Mouse (Mus musculus) thymus, postnatal 36 days (tissue): Measurements from ENCODE around the gene Adgrg6.
A peak's percentile ranks its signal among the peaks of the same experiment; 100 is the strongest.

Source experiments
- DNase-seq, 2 experiments: peaks; one replicate each; pipeline ENCODE4 v3.0.0; 2022; ENCODE audit warnings: mixed read lengths in 2 of 2

The Adgrg6 gene

DNA sequence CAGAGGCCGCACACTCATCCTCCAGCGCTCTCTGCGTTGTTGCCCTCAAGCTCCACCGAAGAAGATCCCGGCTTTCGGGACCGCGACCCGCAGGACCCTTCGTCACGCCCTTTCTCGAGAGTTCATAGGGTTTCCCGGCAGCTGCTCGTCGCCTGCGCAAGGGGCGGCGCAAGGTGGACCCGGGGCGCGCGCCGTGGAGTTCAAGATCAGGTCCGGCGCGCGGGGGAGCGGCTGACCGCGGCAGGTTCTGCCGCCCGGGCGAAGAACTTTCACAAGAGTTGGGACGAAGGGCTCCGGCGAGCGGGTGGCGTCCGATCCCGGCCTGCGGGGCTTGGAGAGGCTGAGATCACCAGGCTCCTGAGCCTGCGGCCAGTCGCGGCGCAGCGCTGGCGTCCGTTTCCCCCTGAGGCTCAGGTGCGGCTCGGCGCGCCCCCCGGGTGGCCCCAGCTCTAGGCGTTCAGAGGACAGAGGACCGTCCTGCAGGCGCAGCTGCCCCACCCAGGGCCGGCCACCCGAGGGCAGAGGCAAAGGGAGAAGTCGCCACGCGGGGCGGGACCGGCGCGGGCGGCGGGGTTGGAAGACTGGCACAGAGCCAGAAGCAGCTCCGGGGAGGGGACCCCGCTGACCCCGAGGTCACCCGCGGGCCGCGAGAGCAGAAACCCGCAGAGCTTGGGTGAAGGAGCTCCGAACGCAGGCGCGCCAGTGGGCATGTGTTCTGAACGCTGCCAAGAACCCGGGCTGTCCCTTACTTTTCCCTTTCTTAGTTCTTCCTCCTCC lies at the start of gene Adgrg6:
Gene Adgrg6, minus strand, starts transcription at position 719 of the 777 bp plus-strand sequence.
- DNase-seq, result peak; percentile 4 to 10

DNA sequence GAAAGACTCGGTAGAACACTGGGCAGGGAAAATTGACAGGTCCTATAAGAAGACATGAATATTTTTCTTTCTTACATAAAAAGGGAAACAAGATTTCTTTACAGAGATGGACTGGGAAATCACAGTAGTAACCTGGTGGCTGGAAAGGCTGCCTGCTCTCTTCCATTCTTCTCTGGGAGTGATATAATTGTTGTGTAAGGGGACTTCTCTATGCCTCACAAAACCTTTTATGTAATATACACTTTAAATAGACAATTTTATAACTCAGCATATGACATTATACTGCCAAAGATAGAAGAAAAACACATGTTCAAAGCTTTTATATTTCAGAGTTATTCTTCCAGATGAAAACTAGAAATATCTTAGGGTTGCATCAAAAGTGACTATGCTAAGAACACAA lies 46.8 kb upstream of the Adgrg6 start:
- no peak for DNase-seq

DNA sequence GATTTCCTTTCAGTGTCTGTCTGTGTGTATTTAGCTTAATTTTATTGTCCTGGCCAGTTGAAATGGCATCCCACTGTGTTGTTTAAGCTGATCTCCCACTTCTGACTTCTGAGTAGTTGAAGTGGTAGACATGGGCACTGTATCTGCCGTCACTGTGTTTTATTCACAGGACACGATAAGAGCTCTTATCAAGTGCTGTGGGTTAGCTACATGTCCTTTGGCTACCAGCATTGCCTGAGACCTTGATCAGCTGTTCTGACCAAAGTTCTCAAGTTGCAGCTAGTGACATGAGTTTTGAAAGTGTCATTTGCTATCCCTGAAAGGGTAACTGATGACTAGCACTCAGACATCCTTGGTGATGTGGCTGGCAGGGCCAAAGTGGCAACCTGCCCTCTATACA lies 45.4 kb upstream of the Adgrg6 start:
- no peak for DNase-seq

DNA sequence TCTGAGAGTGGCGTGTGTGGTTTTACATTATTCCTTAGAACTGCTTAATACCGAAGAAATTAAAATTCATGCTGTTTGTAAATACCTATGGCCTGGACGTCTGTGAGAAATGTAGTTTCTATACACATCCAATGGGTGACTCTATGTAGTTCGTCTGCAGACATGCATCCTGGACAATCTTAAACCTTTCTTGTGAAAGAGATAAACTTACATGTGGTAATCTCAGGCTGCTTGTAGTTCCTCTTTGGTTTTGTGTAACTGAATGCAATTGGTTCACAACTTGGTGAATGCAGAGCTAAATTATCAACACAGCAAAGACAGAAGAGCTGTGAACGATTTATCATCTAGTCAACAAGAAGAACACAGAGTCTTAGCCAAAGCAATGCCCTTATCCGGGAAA lies 44.2 kb upstream of the Adgrg6 start:
- DNase-seq, result no peak

DNA sequence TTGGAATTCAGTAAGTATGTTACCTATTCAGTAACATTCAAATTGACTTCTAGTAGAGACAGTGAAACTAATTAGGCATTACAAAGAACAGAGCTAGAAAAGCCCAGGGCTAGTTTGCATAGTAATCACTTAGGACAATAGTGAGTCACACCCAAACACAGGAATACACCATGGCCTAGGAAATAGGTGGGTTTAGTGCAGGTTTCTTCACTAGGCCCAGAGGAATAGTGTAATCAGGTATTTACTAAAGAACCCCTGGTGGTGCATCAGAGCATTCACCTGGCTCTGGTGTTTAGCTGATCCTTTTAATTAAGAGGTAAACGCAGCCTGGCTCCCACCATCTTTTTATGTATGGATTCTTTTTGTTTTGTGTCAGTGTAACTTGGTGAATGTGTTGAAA lies 38.0 kb upstream of the Adgrg6 start:
- no peak for DNase-seq

DNA sequence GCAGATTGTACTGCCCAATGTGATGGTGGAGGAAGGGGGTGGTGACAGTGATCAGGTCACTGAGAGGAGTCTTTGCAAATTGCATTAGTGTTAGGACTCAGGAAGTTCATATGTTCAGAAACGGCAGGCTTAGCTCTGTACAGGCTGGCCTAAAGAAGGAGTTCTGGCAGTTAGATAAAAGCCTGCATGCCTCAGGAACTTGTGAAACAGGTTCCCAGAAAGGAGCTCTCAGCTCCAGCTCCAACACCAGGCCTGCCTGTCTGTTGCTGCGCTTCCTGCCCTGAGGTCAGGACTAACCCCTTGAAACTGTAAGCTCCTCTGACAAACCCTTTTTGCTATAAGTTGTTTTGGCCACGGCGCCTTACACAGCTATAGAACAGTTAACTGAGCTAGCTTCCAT lies 28.8 kb upstream of the Adgrg6 start:
- no peak for DNase-seq

DNA sequence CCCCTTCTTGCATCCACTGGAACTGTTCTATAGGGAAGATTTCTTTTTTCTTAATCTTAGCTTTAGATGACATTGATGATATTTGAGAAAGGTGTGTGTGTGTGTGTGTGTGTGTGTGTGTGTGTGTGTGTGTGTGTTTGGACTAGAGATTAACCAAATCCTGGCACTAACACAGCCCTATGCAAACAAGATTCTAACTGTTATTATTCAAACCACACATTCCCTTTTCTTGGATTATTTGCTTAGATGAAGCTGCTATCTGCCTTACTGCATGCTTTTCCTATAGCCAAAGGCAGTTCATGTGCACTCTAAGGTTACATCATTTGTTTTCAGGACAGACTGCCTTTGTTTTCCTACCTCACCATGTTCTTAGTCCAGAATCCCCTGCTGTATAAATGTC lies 25.7 kb upstream of the Adgrg6 start:
- DNase-seq, result no peak

DNA sequence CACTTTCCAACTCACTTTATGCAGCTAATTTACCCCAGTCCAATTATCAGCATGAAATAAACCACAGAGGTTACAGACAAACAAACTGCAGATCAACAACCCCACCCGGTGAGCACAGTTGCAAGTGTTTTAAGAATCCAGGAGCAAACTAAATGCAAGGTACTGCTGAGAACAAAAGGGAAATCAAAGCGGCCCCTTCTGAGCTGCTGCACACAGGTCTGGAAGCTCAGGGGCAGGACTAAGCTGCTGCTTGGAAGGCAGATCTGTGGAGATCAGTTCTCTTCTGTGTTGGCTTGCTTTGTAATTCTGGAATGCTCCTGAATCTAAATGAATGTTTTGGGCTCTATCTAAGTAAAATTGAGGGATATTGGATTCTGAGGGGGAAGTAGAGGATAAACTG lies 25.2 kb upstream of the Adgrg6 start:
- no peak for DNase-seq

DNA sequence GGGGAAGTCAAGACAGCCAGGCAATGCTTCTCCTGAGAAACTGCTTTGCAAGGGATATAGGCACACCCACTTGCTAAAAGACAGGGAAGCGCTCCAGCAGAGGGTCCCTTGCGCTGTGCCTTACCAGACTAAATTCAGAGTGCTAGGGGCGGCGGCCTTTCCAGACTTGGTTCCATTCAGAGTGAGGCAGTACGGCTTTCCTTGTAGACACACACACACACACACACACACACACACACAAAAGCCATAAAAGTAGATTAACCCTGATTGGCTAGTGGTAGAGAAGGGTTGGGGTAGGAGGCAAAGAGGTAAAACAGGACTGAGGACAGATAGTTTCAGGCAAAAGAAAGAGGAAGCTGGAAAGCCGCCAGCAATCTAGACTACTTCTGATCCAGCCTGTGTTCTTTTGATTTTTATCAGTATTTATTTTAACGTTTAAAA lies 672 bp upstream of the Adgrg6 start:
- no peak for DNase-seq

DNA sequence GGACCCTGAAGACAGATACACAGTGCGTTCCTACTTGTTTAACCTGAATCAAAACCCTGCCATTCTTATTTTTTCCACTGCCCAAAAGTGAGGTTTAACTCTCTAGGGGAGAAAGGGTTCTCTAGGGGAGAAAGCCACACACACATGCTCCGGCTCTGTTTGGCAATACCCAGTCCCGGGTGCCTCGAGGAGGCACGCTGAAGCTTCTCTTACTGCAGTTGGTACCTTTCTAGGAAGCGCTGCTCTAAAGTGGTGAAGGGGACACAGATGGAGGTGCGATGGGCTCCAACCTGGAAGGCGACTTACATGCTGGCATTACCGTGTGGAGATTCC lies 885 bp downstream of the Adgrg6 start:
- no peak for DNase-seq

DNA sequence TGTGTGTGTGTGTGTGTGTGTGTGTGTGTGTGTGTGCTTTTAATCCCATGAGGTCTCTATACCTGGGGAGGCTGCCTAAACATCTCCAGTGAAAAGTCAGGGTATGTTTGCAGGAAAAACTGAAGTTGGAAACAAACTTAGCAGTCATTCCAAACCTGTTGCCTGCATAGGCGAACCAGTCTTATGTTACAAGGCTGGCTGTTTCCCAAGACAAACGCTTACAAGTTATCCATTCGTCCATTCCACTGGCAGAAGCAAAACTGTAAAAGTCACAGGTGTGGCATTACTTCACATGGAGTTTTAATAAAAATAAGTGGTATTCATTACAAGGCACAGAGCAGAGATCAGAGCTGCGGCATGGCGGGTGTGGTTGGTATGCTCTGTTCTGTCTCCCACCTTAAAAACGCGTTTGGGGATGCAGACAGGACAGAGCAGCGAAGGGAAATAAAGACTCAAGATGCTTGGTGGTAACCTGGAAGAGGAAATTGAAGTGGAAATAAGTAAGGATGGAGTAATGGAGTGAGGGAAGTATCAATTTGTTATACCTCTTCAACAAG lies 1.9 kb downstream of the Adgrg6 start:
- DNase-seq, result no peak

DNA sequence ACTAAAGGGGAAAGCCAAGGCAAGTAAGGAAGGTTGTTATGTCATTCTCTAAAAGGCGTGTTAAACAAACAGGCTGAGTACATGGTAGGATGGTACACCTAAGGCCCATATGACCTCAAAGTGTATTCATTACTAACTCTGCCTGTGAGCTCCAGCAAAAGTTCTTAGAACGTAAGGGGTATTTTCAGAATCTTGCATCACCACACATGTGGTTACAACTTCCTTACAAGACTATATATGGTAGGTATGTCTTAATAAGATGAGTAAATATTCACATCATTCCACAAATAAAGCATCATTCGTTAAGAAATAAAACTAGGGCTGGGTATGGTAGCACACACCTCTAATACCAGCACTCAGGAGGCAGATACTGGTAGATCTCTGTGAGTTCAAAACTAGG lies 8.4 kb downstream of the Adgrg6 start:
- no peak for DNase-seq

DNA sequence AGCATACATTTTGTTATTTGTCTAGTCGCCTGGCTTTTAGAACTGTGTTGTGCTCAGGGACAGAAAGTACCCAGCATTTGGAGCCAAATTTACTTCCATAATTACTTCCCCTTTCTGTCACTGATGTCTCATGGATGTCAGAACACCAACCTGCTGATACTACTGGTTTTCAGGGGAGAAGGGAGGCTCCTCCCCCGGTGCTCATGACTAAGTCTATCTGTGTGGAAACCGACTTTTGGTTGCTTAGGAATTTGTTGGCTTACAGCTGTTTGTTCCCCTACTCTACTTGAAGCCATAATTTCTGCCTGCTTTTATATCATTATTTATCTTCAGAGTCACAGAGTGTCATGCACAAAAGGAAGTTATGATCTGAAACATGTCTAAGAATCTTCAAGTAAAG lies 14.4 kb downstream of the Adgrg6 start:
- DNase-seq, result no peak

DNA sequence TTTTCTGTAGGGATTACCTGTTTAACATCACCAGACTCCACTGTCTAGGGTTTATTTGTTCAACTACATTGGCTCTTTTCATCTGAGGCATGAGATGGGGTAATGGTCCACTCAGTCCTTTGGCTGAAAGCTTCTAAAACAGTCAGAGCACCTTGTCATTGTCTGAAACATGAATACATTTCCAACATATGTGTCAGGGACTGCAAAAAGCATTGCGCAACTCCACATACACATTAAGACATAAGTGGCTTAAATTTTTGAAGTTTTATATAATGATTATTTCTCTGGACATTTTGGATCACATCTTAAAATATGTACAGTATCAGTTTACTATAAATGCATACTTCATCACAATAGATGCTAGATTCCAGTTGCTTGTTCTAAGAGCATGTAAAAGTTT lies 14.8 kb downstream of the Adgrg6 start:
- no peak for DNase-seq

DNA sequence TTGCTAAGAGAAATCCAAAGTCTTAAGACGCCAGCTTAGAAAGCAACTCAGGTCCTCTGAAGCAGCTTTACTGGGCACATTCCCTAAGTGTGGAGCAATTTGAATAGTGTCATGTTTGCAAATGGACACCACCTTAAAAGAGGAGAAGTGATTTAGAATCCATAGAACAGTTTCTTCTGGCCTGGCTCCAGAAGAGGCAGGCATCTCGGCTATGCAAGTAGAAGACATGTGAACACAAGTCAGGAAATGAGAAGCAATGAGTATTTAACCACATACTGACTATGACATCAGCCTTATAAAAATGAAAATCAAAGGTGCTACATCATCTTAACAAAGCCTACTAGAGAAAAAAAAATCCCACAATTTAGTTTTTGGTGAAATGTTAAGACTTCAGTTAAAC lies 17.7 kb downstream of the Adgrg6 start:
- no peak for DNase-seq

DNA sequence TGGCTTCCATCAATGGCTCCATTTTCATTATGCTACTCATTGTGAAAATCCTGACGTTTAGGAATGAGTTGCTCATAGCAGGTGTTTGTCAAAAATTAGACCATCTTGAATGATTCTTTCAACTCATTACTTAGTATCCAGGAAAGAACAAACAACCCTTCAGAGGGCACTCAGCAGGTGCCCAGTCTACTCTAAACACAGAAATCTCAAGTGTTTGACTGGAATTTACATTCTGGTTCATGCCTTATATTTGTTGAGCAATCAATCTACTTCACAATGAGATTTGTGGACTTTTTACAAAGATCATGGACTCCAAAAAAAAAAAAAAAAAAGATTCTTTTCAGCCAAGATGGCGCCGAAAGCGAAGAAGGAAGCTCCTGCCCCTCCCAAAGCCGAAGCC lies 22.7 kb downstream of the Adgrg6 start:
- no peak for DNase-seq

DNA sequence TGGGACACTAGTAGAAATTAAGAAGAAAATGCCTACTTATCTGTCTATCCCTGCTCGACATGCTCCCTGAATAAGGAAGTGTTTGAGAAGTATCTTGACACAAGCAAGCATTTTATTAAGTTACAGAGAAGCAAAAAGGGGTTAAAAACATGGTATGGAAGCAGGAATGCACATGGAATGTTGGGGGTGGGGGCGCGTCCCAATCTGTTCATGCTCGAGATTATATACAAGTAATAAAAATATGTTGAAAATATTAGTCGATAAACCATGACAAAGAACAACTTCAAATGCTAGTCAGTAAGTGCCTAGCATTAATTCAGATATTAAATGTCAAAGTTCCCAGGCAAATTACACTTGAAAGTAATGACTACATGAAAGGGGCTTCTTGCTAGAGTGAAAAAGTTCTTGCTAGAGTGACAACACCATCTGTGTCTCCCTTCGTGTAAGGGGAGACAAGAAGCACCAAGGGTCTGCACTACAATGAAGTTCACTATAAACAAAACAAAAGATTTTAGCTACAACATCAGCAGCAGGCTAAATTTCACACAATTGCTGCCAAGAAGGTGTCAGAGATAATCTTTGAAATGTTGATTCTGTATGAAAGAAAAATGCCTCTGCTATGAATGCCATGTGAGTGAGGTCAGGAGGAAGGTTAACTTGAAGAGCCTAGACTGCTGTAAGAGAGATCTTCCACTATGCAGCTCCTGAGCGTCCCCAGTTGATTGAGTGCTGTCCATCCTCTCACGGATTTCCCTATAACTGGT lies 24.4 kb downstream of the Adgrg6 start:
- DNase-seq, result no peak

DNA sequence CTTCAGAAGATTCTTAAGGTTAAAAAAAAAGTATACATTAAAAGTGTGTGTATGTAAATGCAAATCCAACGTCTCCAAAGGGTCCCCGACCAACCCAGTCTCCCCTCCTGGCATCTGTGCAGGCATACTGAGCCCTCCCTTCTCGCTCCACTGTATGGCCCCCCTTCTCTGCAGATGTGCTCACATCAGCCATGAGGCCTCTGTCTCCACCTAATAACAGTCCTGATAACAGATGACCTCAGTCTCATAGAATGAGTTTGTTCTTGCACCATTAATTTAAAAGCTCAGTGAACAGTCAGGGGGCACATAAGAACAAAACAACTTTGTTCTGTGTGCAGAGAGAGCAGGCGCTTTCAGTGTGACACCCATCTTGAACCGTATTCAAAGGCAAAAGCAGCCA lies 27.6 kb downstream of the Adgrg6 start:
- no peak for DNase-seq

DNA sequence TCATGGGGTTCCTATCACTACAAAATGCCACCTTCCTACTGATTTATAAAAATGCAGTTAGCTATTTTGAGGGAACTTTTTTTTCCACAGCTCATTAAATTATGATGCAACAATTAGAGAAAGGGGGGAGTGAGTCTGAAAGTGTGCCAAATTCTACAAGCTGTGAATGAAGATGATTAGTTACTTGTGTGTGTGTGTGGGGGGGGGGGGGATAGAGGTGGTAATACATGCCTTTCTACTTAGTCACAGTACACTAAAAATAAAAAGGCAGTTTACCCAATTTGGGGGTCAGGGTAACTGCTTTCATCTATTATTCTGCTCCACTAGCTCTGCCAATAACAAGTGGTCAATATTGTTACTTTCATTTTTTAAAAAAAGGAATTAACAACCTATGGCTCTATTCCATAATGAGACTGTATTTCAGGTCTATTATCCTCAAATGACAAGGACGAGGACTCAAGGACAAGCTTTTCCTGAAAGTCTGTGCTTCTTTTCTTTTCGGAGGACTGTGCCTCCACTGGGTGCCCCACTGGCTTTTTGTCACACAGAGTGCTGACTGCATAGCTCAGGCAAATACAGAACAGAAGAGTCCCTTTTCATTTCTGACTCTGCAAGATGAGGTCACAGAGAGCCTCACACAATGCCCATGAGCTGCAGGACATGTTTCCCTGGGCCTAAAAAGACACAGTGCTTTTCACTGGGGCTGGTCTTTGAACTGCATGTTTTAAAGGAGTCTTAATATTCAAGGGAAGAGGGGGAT lies 33.4 kb downstream of the Adgrg6 start:
- no peak for DNase-seq

DNA sequence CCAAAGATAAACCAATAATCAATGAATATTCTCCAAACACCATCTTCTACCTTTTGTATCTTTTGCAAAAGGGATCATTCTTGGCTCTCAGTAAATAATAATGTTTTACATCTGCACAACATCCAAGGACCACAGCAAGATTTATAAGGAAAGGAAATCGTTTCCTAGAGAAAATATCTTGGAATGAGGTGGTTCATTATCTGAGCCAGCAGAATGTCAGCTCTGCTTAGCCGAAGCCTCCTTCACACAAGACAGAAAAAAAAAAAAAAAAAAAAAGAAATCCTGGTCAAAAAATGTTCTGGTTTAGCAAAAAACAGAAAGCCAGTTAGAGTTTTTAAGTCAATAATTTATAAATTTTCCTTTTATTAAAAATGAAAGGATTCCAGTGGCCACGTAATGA lies 34.3 kb downstream of the Adgrg6 start:
- DNase-seq, result no peak

DNA sequence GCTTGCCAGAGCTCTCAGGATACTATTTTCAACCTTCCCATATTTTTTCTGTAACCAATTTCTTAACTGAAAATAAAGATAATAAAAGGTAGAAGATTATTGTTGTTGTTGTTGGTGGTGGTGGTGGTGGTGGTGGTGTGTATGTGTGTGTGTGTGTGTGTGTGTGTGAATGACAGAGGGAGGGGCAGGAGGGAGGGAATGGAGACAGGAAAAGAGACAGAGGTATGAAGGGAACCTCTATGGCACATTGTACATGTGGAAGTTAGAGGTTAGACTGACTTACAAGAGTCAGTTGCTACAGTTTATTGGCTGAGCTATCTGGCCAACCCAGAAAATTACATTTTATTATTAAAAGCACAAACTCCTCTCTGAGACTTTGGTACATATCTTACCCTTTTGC lies 49.8 kb downstream of the Adgrg6 start:
- DNase-seq, result no peak

DNA sequence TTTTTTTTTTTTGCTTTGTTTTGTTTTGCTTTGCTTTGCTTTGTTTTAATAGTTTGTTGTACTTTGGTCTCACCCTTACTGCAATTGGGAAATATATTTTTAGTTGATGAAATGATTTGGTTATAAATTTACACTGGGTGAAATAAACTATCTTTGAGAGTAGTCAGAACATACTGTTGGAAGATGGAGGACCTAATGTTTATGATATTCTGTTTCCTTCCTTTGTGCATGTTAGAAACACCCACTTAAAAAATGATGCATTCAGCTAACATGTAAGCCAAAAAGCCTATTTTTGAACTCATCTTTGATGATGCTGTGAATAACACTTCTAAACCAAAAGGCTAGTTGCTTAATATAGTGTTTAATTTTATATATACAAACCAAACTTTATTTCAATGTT lies 50.3 kb downstream of the Adgrg6 start:
- DNase-seq, result no peak

DNA sequence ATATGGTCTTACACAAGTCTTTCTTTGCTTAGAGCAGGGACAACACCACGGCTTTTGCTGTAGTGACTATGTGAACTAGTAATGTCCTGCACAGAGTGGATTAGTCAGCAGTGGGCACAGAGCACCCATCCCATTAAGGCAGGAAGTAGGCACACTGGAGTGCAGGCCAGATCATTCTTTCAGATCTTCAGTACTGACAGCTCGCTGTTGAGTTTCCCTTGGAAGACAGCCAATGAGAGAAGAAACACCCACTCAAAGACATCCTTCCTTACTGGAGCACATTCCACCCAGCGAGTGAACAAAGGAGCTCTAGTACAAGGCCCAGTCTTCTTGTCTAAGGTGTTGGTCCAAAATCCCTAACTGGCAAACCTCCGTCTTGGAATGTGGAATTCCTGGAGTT lies 53.6 kb downstream of the Adgrg6 start:
- DNase-seq, result no peak

DNA sequence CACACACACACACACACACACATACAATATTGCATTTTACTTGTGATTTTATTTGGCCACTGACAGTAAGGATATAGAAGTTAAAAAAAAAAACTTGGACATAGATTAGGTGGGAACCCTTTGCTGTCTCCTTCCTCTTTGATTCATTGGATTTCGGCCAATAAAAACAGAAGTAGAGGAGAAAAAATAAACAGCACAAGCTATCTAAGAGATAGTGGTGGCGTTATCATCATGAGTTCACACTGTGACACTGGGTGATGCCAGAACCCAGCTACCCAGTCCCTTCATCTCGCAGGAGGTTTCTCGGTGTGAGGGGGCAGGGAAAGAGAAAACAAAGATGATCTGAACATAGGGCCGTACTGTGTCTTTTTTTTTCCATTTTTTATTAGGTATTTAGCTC lies 62.2 kb downstream of the Adgrg6 start:
- no peak for DNase-seq
